Mouse (Mus musculus) regulatory T cell (primary cell): Measurements from ENCODE around the gene Fam168b.

ENCODE experiments used
- in situ Hi-C: fragments of 300-600 bp; cut with MboI, MseI; formaldehyde crosslinking; loops from one replicate; pipeline ENCODE4 v1.15.1; 2025; ENCODE audit warnings: high pct_unique_total_duplicates

Gene Fam168b

GRCm38 (mm10) chr1:34819225-34819910, 23.5 kb downstream of the Fam168b start:
- in situ Hi-C loops, result no loop called here

DNA sequence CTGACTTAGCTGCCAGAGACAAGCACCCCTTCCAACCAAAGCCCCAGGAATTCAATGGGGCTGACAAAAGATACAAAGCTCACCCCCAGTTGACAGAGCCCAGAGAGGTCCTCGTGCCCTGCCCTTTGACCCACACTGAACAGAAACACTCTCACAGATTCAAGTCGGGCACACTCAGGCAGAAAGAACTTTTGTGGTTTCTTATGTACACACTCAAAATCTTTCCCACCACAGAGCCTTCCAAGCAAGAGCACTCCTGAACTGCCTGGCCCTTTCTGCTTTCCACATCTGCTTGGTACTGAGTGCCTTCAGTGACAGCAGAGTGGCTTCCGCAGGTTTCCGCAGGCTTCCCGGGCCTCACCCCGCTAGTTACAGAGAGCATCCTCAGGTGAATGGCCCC, 27.0 kb downstream of the Fam168b start:
- in situ Hi-C loops, result no loop called here

DNA sequence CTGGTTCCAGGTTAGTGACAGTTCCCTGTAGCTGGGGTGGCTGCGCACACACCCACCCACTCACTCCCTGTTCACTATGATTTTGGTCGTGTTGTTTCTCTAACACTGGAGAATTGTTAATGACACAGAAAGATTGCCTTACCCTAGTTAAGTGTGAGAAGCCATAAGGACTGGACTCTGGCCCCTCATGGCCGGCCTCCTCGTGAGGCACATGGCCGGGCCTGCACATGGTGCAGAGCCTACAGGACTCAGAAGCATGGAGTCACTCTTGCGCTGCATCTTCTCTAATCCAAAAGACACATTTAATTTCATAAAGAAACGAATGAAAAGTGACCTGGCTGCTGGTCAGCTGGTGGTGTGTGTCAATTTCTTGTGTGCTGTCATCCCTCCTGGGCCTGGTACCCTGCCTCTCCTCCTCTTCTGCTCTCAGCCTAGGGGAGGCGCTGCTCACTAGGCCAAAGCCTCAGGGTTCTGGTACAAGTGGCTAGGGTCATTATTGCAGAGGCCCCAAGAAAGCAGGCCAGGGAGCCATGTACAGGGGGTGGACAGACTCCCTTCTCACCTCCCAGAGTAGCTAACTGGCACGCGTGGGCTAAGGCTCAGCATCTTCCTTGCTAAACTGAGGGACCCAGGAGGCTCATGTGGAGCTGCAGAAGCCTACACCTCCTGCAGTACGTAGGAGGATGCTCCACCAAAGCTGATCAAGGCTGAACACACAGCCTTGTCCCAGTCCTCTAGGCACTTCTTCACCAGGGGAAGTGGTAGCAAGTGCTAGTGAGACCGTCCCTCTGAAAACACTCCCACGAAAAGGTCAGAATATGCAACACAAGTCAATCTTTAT, 30.2 kb downstream of the Fam168b start:
- in situ Hi-C loops, result no loop called here

DNA sequence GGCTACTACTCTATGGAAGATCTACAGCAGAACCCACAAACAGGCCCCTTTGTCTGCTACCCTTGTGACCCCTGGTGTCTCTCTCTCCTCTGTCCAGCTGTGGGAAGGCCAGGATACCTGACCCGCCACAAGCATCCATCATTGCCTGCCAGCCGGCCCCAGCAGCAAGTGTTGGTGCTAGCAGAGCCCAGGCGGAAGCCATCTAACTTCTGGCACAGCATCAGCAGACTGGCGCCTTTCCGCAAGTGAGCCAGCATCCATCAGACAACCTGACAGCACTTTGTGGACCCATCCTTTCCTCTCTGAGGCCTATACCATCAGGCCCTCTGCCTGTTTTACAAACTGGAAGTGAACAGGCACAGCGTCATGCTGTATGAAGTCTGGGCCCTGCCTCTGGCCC, 31.3 kb downstream of the Fam168b start:
- in situ Hi-C loops, result no loop called here

GRCm38 (mm10) chr1:34811035-34811434, 31.8 kb downstream of the Fam168b start:
- in situ Hi-C loops, result no loop called here

DNA sequence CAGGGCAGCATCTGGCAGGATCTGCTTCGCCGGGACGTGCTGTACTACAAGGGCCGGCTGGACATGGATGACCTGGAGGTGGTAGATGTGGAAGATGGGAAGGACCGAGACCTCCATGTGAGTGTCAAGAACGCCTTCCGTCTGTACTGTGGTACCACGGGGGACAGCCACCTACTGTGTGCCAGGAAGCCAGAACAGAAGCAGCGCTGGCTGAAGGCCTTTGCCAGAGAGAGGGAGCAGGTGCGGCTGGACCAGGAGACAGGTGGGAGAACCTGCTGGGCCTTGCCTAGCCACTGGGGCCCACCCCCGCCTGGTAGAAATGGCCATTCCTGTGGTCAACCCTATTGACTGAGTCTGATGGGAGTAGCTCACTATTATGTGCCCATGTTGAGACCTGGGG, 32.6 kb downstream of the Fam168b start:
- in situ Hi-C loops, result no loop called here

GRCm38 (mm10) chr1:34808445-34808844, 34.4 kb downstream of the Fam168b start:
- in situ Hi-C loops, result loop anchor here (10.0 kb wide), 1 partner anchor 56 kb away; no protein-coding TSS in a partner anchor

DNA sequence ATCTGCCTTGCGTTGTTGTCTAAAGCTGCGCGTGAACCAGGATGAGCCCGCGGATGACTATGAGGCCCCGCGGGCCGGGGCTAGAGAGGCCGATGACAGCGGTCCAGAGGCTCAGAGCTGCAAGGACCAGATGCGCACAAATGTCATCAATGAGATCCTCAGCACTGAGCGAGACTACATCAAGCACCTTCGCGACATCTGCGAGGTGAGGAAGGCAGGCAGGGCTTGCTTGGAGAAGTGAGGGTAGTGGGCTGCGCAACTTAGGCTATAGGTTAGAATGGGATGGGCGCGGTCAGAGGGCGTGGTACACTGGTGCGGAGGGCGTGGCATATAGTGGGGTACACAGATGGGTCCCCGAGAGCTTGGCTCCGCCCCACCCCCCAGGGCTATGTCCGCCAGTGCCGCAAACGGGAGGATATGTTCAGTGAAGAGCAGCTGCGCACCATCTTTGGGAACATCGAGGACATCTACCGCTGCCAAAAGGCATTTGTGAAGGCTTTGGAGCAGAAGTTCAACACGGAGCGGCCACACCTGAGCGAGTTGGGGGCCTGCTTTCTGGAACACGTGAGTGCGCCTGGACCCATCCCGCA, 36.8 kb downstream of the Fam168b start:
- in situ Hi-C loops, result loop anchor here (10.0 kb wide), 1 partner anchor 59 kb away; no protein-coding TSS in a partner anchor

DNA sequence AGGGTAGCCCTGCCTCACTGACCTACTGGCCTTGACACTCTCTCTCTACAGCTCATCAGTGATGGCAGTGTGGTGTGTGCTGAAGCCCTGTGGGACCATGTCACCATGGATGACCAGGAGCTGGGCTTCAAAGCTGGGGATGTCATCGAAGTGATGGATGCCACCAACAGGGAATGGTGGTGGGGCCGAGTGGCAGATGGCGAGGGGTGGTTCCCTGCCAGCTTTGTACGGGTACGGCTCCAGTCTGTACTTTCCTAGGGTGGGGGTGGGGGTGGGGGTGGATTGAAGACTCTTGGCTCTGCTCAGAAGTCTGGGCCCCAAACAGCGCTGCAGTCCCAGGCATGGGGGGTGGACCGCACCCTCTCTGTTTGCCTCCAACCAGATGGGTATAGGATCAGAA, 38.0 kb downstream of the Fam168b start:
- in situ Hi-C loops, result loop anchor here (10.0 kb wide), 1 partner anchor 60 kb away; no protein-coding TSS in a partner anchor

DNA sequence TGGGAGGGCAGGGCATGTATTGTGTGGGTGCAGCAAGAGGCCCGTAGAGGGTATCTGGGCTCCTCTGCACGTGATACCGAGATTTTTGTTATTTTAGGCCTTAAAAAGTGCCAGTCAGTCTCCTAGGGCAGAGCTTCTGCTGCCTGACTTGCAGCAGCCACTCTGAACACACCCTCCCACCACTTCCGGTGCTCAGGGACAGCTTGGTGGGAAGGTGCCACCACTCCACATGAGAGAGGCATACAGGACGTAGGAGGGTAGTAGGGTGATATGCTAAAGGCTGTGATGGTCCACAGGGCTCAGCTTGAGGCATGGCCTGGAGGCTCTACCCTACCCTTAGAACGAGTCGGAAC, 40.6 kb downstream of the Fam168b start:
- in situ Hi-C loops, result loop anchor here (10.0 kb wide), 1 partner anchor 63 kb away; no protein-coding TSS in a partner anchor

- in situ Hi-C loops, result loop anchor here (10.0 kb wide), 1 partner anchor 63 kb away; no protein-coding TSS in a partner anchor
These were observed 41.1 kb downstream of the Fam168b start for GRCm38 (mm10) chr1:34801616-34802289.

- in situ Hi-C loops, result no loop called here
These were observed 43.7 kb downstream of the Fam168b start for GRCm38 (mm10) chr1:34799140-34799539.

DNA sequence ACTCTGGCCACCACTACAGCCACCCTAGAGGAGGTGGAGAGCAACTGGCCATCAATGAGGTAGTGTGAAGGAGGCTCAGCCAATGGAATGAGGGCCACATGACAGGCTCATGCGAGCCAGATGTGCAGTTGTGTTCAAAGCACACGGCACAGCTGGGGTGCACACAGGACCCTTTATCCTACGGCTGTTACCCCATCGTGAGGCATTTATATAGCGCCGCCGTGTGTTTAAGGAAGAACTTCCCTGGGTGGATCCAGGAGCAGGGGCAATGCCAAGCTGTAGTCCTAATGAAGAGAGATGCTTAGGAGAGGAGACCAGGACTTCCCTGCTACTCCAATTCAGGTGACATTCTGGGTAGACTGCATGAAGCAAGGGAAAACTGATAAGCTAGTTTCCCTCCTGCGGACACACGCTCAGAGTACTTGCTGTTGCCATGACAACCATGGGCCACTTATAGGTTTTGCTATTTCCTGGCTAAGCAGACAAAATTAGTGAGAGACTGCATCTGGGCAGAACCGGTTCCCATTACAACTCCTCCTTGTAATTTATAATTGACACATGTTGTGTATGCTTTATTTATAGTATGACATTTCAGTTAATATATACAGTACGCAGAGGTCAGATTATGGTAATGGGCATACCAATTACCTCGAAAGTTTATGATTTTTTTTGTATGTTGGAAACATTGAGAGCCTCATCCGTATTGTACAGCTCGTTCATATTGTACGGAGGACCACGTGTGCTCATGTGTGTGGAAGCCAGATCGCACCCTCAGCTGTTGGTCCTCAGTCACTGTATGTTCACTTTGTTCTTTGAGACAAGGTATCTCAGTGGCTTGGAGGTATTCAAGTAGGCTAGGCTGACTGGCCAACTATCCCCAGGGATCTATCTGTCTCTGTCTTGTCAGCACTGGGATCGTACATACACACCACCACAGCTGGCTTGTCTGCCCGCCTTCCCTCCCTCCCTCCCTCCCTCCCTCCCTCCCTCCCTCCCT, 49.3 kb downstream of the Fam168b start:
- in situ Hi-C loops, result no loop called here

- in situ Hi-C loops, result no loop called here
These were observed 59.2 kb downstream of the Fam168b start for GRCm38 (mm10) chr1:34783538-34784161.

- in situ Hi-C loops, result no loop called here
These were observed 67.0 kb downstream of the Fam168b start for GRCm38 (mm10) chr1:34775870-34776269.

DNA sequence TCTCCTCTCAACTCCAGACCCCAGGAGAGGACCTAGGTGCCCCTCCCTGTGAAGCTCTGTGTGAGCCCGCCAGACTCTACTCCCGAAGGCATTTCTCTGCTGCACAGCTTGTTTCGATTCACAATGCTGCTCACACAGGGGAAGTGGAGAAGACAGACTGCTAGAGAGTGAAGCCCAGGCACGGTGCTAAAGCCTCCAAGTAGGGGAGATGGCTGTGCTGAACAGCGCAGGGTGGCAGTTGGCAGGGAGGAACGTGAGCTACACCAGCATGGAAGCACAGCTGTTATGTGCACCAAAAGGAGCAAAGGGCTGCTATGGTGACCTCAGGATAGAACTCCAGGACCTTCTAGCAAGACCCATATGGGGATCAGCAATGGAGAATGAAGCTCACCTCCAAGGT, 74.0 kb downstream of the Fam168b start:
- in situ Hi-C loops, result no loop called here

GRCm38 (mm10) chr1:34767851-34768250, 75.0 kb downstream of the Fam168b start:
- in situ Hi-C loops, result no loop called here

GRCm38 (mm10) chr1:34766899-34767298, 76.0 kb downstream of the Fam168b start:
- in situ Hi-C loops, result no loop called here
